Mouse (Mus musculus) cerebellum, adult 9-10 months (tissue): Measurements from ENCODE around the gene Rpl41.
"Not testable (repeated sequence)": the region's sequence is repeated elsewhere in the genome, so short reads cannot be mapped to it uniquely, and the experiment has no call there.

Source experiments
- DNase-seq: peaks from one replicate; pipeline ENCODE4 v3.0.0; 2022

The Rpl41 gene

GRCm38 (mm10) chr10:128555567-128555966 lies 6.5 kb upstream of the Rpl41 start:
- DNase-seq: not testable (repeated sequence)

- peak; percentile 81 for DNase-seq
Measured at GRCm38 (mm10) chr10:128550144-128550823, 1.2 kb upstream of the Rpl41 start.

- not testable (repeated sequence) for DNase-seq
Measured at GRCm38 (mm10) chr10:128549682-128550057, 565 bp upstream of the Rpl41 start.

GRCm38 (mm10) chr10:128548051-128548791 lies 884 bp downstream of the Rpl41 start:
- DNase-seq: peak; percentile 66

- DNase-seq: peak; percentile 97
Measured at GRCm38 (mm10) chr10:128547361-128548032, 1.6 kb downstream of the Rpl41 start, which contains the start of gene Zc3h10. Gene Zc3h10 (minus strand): TSS chr10:128547774.

- no peak for DNase-seq
Measured at GRCm38 (mm10) chr10:128546787-128547186, 2.3 kb downstream of the Rpl41 start.

GRCm38 (mm10) chr10:128546361-128546760 lies 2.7 kb downstream of the Rpl41 start:
- peak; percentile 79 for DNase-seq

- DNase-seq: peak; percentile 54
Measured at GRCm38 (mm10) chr10:128545570-128545898, 3.6 kb downstream of the Rpl41 start.

- peak; percentile 51 for DNase-seq
Measured at GRCm38 (mm10) chr10:128544674-128545569, 4.2 kb downstream of the Rpl41 start.

GRCm38 (mm10) chr10:128544151-128544657 lies 4.9 kb downstream of the Rpl41 start:
- no peak for DNase-seq

GRCm38 (mm10) chr10:128543100-128543499 lies 6.0 kb downstream of the Rpl41 start:
- DNase-seq: no peak

- DNase-seq: no peak
Measured at GRCm38 (mm10) chr10:128538340-128538870, 10.7 kb downstream of the Rpl41 start.

- peak; percentile 96 for DNase-seq
Measured at GRCm38 (mm10) chr10:128536266-128536940, 12.7 kb downstream of the Rpl41 start.

GRCm38 (mm10) chr10:128535624-128536265 lies 13.4 kb downstream of the Rpl41 start:
- DNase-seq: no peak

- no peak for DNase-seq
Measured at GRCm38 (mm10) chr10:128535206-128535605, 13.9 kb downstream of the Rpl41 start.

- no peak for DNase-seq
Measured at GRCm38 (mm10) chr10:128526366-128527356, 22.4 kb downstream of the Rpl41 start.

- peak; percentile 97 for DNase-seq
Measured at GRCm38 (mm10) chr10:128525671-128526308, 23.3 kb downstream of the Rpl41 start, which contains the start of gene Esyt1. Gene Esyt1 (minus strand): TSS chr10:128525871.

GRCm38 (mm10) chr10:128524732-128525662 lies 24.1 kb downstream of the Rpl41 start:
- DNase-seq: peak; percentile 54
